Mouse (Mus musculus) heart, embryonic 10.5 days (tissue): Measurements from ENCODE around the gene Abcb11. TPM values are rescaled to one million over a fixed set of nuclear protein-coding genes. Genes with fewer than 3 reads are reported as not detected.
A peak's percentile ranks its signal among the peaks of the same experiment; 100 is the strongest.

Experiments used
- DNase-seq: peaks from one replicate; pipeline ENCODE4 v3.0.0-alpha.2; 2017; ENCODE audit warnings: low spot score
- H3K27ac ChIP-seq: fragments of 300-500 bp; sonication (generic); 2 replicates; pipeline ENCODE4 v1.5.1; 2016; ENCODE audit warnings: mild to moderate bottlenecking
- H3K27me3 ChIP-seq: fragments of 300-500 bp; sonication (generic); 2 replicates; pipeline ENCODE4 v1.6.1; 2016; ENCODE audit warnings: mild to moderate bottlenecking; ENCODE audit not compliant: poor library complexity, insufficient read depth, severe bottlenecking
- H3K36me3 ChIP-seq: fragments of 300-500 bp; sonication (generic); 2 replicates; pipeline ENCODE4 v1.6.1; 2016; ENCODE audit warnings: mild to moderate bottlenecking, moderate library complexity
- H3K4me1 ChIP-seq: fragments of 300-500 bp; sonication (generic); 2 replicates; pipeline ENCODE4 v1.6.1; 2016; ENCODE audit warnings: mild to moderate bottlenecking
- H3K4me3 ChIP-seq: fragments of 300-500 bp; sonication (generic); 2 replicates; pipeline ENCODE4 v1.5.1; 2016; ENCODE audit warnings: mild to moderate bottlenecking, moderate library complexity
- H3K9me3 ChIP-seq: fragments of 300-500 bp; sonication (generic); 2 replicates; pipeline ENCODE4 v1.6.1; 2016; ENCODE audit warnings: mild to moderate bottlenecking, moderate library complexity
- WGBS: fragments of 180-500 bp; shearing (Covaris S2); methylation state at CpG from one replicate; pipeline ENCODE4 v1.1.7; 2016; 5-methylcytosine and 5-hydroxymethylcytosine counted together
- polyA plus RNA-seq: library from polyadenylated mRNA; unstranded; fragments of >200 nt; fragmentation: Nextera tagmentation; extraction: Ambion mirVana; gene quantifications from 2 replicates; pipeline ENCODE4 v1.2.1, GENCODE M21; 2016

Abcb11 gene
- polyA plus RNA-seq, 1 experiment from 2014 or later = 0.13 TPM

- H3K9me3 ChIP-seq = no peaks in the 10 kb centered on the region
- no peaks in the 10 kb centered on the region for H3K27me3 ChIP-seq
- no peaks in the 10 kb centered on the region for H3K36me3 ChIP-seq
- H3K27ac ChIP-seq = no peak overlapping the region
- H3K4me1 ChIP-seq = no peaks in the 10 kb centered on the region
- 84% methylated on average over 5 of the region's 5 CpGs for WGBS
- no peak overlapping the region for H3K4me3 ChIP-seq
- DNase-seq = no peak
Measured at GRCm38 (mm10) chr2:69234976-69235678, 107.3 kb downstream of the Abcb11 start.

- H3K27me3 ChIP-seq = no peaks in the 10 kb centered on the region
- H3K9me3 ChIP-seq = no peaks in the 10 kb centered on the region
Measured at GRCm38 (mm10) chr2:69232101-69232500, 110.3 kb downstream of the Abcb11 start.

GRCm38 (mm10) chr2:69230137-69230536 is 112.3 kb downstream of the Abcb11 start:
- no peaks in the 10 kb centered on the region for H3K9me3 ChIP-seq
- DNase-seq = no peak
- H3K4me1 ChIP-seq = no peaks in the 10 kb centered on the region
- H3K36me3 ChIP-seq = no peaks in the 10 kb centered on the region
- H3K27ac ChIP-seq = no peak overlapping the region
- H3K4me3 ChIP-seq = no peak overlapping the region
- WGBS = 86% methylated on average over 2 of the region's 2 CpGs
- H3K27me3 ChIP-seq = no peaks in the 10 kb centered on the region

More at GRCm38 (mm10) chr2:69232101-69232500, 110.3 kb downstream of the Abcb11 start:
- no peak overlapping the region for H3K4me3 ChIP-seq
- H3K27ac ChIP-seq = no peak overlapping the region
- H3K36me3 ChIP-seq = no peaks in the 10 kb centered on the region
- no peaks in the 10 kb centered on the region for H3K4me1 ChIP-seq
- DNase-seq = no peak

- no peak for DNase-seq
- no peaks in the 10 kb centered on the region for H3K27me3 ChIP-seq
- no peaks in the 10 kb centered on the region for H3K9me3 ChIP-seq
- no peaks in the 10 kb centered on the region for H3K36me3 ChIP-seq
- 85% methylated on average over 6 of the region's 6 CpGs for WGBS
- H3K27ac ChIP-seq = no peak overlapping the region
- no peak overlapping the region for H3K4me3 ChIP-seq
- H3K4me1 ChIP-seq = no peaks in the 10 kb centered on the region
Measured at GRCm38 (mm10) chr2:69228635-69229034, 113.8 kb downstream of the Abcb11 start.

- H3K4me3 ChIP-seq = no peak overlapping the region
- 88% methylated on average over 9 of the region's 9 CpGs for WGBS
- no peak for DNase-seq
- H3K4me1 ChIP-seq = 0 out of 2 replicates have a peak, but pooled peaks cover 3% of the 10 kb centered on the region
- H3K27me3 ChIP-seq = no peaks in the 10 kb centered on the region
- H3K27ac ChIP-seq = no peak overlapping the region
- no peaks in the 10 kb centered on the region for H3K36me3 ChIP-seq
- H3K9me3 ChIP-seq = no peaks in the 10 kb centered on the region
Measured at GRCm38 (mm10) chr2:69226876-69227275, 115.5 kb downstream of the Abcb11 start.

GRCm38 (mm10) chr2:69224724-69225123 is 117.7 kb downstream of the Abcb11 start:
- Histone ChIP-seq H3K4me3 (no peak overlapping the region), H3K27me3 (no peaks in the 10 kb centered on the region), H3K27ac (no peak overlapping the region), H3K4me1 (0 out of 2 replicates have a peak, but pooled peaks cover 5% of the 10 kb centered on the region), H3K9me3 (no peaks in the 10 kb centered on the region), H3K36me3 (no peaks in the 10 kb centered on the region)
- 64% methylated on average over 2 of the region's 2 CpGs for WGBS
- no peak for DNase-seq

GRCm38 (mm10) chr2:69222815-69223214 is 119.6 kb downstream of the Abcb11 start:
- H3K4me1 ChIP-seq = 0 out of 2 replicates have a peak, but pooled peaks cover 5% of the 10 kb centered on the region
- H3K27ac ChIP-seq = no peak overlapping the region
- WGBS = 87% methylated on average over 10 of the region's 10 CpGs
- no peak overlapping the region for H3K4me3 ChIP-seq
- no peaks in the 10 kb centered on the region for H3K9me3 ChIP-seq
- no peak for DNase-seq
- H3K27me3 ChIP-seq = no peaks in the 10 kb centered on the region
- H3K36me3 ChIP-seq = no peaks in the 10 kb centered on the region

GRCm38 (mm10) chr2:69221868-69222416 is 120.5 kb downstream of the Abcb11 start:
- Histone ChIP-seq H3K27ac (no peak overlapping the region), H3K36me3 (no peaks in the 10 kb centered on the region), H3K9me3 (no peaks in the 10 kb centered on the region), H3K4me1 (0 out of 2 replicates have a peak, but pooled peaks cover 5% of the 10 kb centered on the region), H3K4me3 (no peak overlapping the region), H3K27me3 (no peaks in the 10 kb centered on the region)
- 57% methylated on average over 5 of the region's 5 CpGs for WGBS
- DNase-seq = no peak

GRCm38 (mm10) chr2:69215242-69215641 is 127.2 kb downstream of the Abcb11 start:
- Histone ChIP-seq H3K27ac (no peak overlapping the region), H3K4me3 (no peak overlapping the region), H3K27me3 (no peaks in the 10 kb centered on the region), H3K4me1 (no peaks in the 10 kb centered on the region), H3K9me3 (no peaks in the 10 kb centered on the region), H3K36me3 (no peaks in the 10 kb centered on the region)
- DNase-seq = no peak
- WGBS = 88% methylated on average over 7 of the region's 7 CpGs

- no peaks in the 10 kb centered on the region for H3K36me3 ChIP-seq
- 68% methylated on average over 10 of the region's 10 CpGs for WGBS
- H3K4me3 ChIP-seq = no peak overlapping the region
- H3K27me3 ChIP-seq = no peaks in the 10 kb centered on the region
- no peaks in the 10 kb centered on the region for H3K9me3 ChIP-seq
- no peak overlapping the region for H3K27ac ChIP-seq
- no peak for DNase-seq
- H3K4me1 ChIP-seq = no peaks in the 10 kb centered on the region
Measured at GRCm38 (mm10) chr2:69212652-69213051, 129.8 kb downstream of the Abcb11 start.

GRCm38 (mm10) chr2:69210773-69211172 is 131.6 kb downstream of the Abcb11 start, which contains the start of gene G6pc2:
G6pc2 (plus strand) TSS chr2:69211073.
- no peaks in the 10 kb centered on the region for H3K27me3 ChIP-seq
- H3K4me1 ChIP-seq = no peaks in the 10 kb centered on the region
- H3K27ac ChIP-seq = no peak within 1 kb of the TSS
- no peaks in the 10 kb centered on the region for H3K9me3 ChIP-seq
- DNase-seq = no peak
- H3K4me3 ChIP-seq = no peak within 1 kb of the TSS
- H3K36me3 ChIP-seq = no peaks in the 10 kb centered on the region
- WGBS = 83% methylated on average over 7 of the region's 7 CpGs

GRCm38 (mm10) chr2:69209684-69210083 is 132.7 kb downstream of the Abcb11 start:
- Histone ChIP-seq H3K9me3 (no peaks in the 10 kb centered on the region), H3K4me3 (no peak overlapping the region), H3K27me3 (no peaks in the 10 kb centered on the region), H3K4me1 (peaks cover 5% of the 10 kb centered on the region), H3K36me3 (no peaks in the 10 kb centered on the region), H3K27ac (no peak overlapping the region)
- WGBS = 83% methylated on average over 3 of the region's 3 CpGs
- DNase-seq = no peak

- WGBS = 19% methylated on average over 7 of the region's 7 CpGs
- no peak for DNase-seq
- no peaks in the 10 kb centered on the region for H3K27me3 ChIP-seq
- H3K4me3 ChIP-seq = peak overlapping the region; percentile 80
- H3K36me3 ChIP-seq = peaks cover 16% of the 10 kb centered on the region
- peak overlapping the region; percentile 56; the same call in 1 of the 2 replicates for H3K27ac ChIP-seq
- H3K9me3 ChIP-seq = no peaks in the 10 kb centered on the region
- peaks cover 5% of the 10 kb centered on the region for H3K4me1 ChIP-seq
Measured at GRCm38 (mm10) chr2:69206523-69206922, 135.9 kb downstream of the Abcb11 start.
